8 mouse cellular contexts compared by ENCODE assay signal in genomic region chr5:149005701-149006361, GRCm38 (mm10). TPM values are rescaled to one million over a fixed set of nuclear protein-coding genes. Genes with fewer than 3 reads are reported as not detected.
DNase-seq lines count a peak whose midpoint lies in the region; ATAC-seq lines count a peak whose summit lies in the region.

No protein-coding gene starts in this region.

- ATAC-seq in hindbrain, embryonic 16.5 days = peak; percentile 7; the same call in 1 of the 2 replicates
- no peak for ATAC-seq in midbrain, embryonic 11.5 days (ENCODE audit: low FRiP score)
- no peak for ATAC-seq in erythroid progenitor cell, adult 5-6 weeks (replicated peaks; ENCODE audit: low FRiP score, poor library complexity, severe bottlenecking)

- peak overlapping the region; percentile 53 for H3K4me2 ChIP-seq in hindbrain, embryonic 16.5 days (ENCODE audit: low read length)
- H3K4me2 ChIP-seq in midbrain, embryonic 11.5 days = no peak overlapping the region

- H3K27ac ChIP-seq in brown adipose tissue, adult 24 weeks (replicated peaks; ENCODE audit: low read depth, low read length) = no peak overlapping the region
- H3K27ac ChIP-seq in hindbrain, embryonic 16.5 days (ENCODE audit: low read depth, low read length) = peak overlapping the region; percentile 26; the same call in 1 of the 2 replicates
- H3K27ac ChIP-seq in midbrain, embryonic 11.5 days (ENCODE audit: low read depth, low read length) = no peak overlapping the region

- H3K9me3 ChIP-seq in hindbrain, embryonic 16.5 days (ENCODE audit: control insufficient read depth, low read length) = no peaks in the 10 kb centered on the region
- H3K9me3 ChIP-seq in midbrain, embryonic 11.5 days (ENCODE audit: control insufficient read depth, low read length) = no peaks in the 10 kb centered on the region

- H3K4me1 ChIP-seq in brown adipose tissue, adult 24 weeks (ENCODE audit: control insufficient read depth, insufficient read depth, insufficient read length, low read length) = 0 out of 2 replicates have a peak, but pooled peaks cover 3% of the 10 kb centered on the region
- H3K4me1 ChIP-seq in hindbrain, embryonic 16.5 days (ENCODE audit: control insufficient read depth, insufficient read depth, low read depth, low read length) = peaks cover 6% of the 10 kb centered on the region
- no peaks in the 10 kb centered on the region; the same call in 1 of the 2 replicates for H3K4me1 ChIP-seq in midbrain, embryonic 11.5 days (ENCODE audit: control insufficient read depth, insufficient read depth, low read length)

- H3K4me3 ChIP-seq in brown adipose tissue, adult 24 weeks (ENCODE audit: insufficient read depth, low read depth, low read length) = peak overlapping the region; percentile 46; the same call in 1 of the 2 replicates
- peak overlapping the region; percentile 23; the same call in 1 of the 2 replicates for H3K4me3 ChIP-seq in hindbrain, embryonic 16.5 days (ENCODE audit: low read length)
- no peak overlapping the region for H3K4me3 ChIP-seq in midbrain, embryonic 11.5 days (ENCODE audit: low read depth, low read length)

- peak overlapping the region; percentile 53; the same call in 1 of the 2 replicates for H3K9ac ChIP-seq in hindbrain, embryonic 16.5 days (ENCODE audit: low read depth, low read length)
- H3K9ac ChIP-seq in midbrain, embryonic 11.5 days (ENCODE audit: low read length) = peak overlapping the region; percentile 34; the same call in 1 of the 2 replicates

- DNase-seq in kidney, adult 9 months = peak; percentile 69
- no peak for DNase-seq in kidney, postnatal 36 days
- DNase-seq in midbrain, embryonic 11.5 days (ENCODE audit: low spot score, missing footprints) = no peak
- no peak for DNase-seq in right cerebral cortex, adult 18-20 months
- DNase-seq in embryo, embryonic 9.5 days (ENCODE audit: extremely low spot score) = no peak

- no peaks in the 10 kb centered on the region for H3K36me3 ChIP-seq in hindbrain, embryonic 16.5 days (ENCODE audit: control insufficient read depth, insufficient read depth, low read length)
- no peaks in the 10 kb centered on the region for H3K36me3 ChIP-seq in midbrain, embryonic 11.5 days (ENCODE audit: control insufficient read depth, insufficient read depth, low read length)

- H3K27me3 ChIP-seq in hindbrain, embryonic 16.5 days (replicated peaks; ENCODE audit: control insufficient read depth, insufficient read depth, low read length) = no peaks in the 10 kb centered on the region
- H3K27me3 ChIP-seq in midbrain, embryonic 11.5 days (ENCODE audit: control insufficient read depth, insufficient read depth, low read length) = no peaks in the 10 kb centered on the region

- 65% methylated on average over 9 of the region's 9 CpGs for WGBS in hindbrain, embryonic 16.5 days
- 75% methylated on average over 9 of the region's 9 CpGs for WGBS in midbrain, embryonic 11.5 days

RNA-seq across cellular contexts. Expression of gene Gm42791, which starts 10.9 kb away (rescaled TPM):
- polyA plus RNA-seq in brown adipose tissue, adult 24 weeks (2012; ENCODE audit: insufficient read depth, insufficient read length, missing spikeins) = not detected in 2 replicates
- 3.9 and 5.3 TPM in 2 replicates for polyA plus RNA-seq in hindbrain, embryonic 16.5 days (2015; fragmentation: Nextera tagmentation; extraction: Ambion mirVana)
- polyA plus RNA-seq in midbrain, embryonic 11.5 days (2014; fragmentation: Nextera tagmentation; extraction: Ambion mirVana) = 2.0 TPM in 1 of 2 replicates, not detected in the other
- not detected in 2 replicates for total RNA-seq in erythroid progenitor cell, adult 5-6 weeks (2015; ENCODE audit: low replicate concordance)
- not detected in 2 replicates for total RNA-seq in erythroid progenitor cell, adult 5-6 weeks (2017; ENCODE audit: low replicate concordance)
